Mouse (Mus musculus) kidney, embryonic 14.5 days (tissue): ENCODE results near the gene Arpc3. TPM values are rescaled to one million over a fixed set of nuclear protein-coding genes. Genes with fewer than 3 reads are reported as not detected.
A peak's percentile ranks its signal among the peaks of the same experiment; 100 is the strongest.

ENCODE experiments used
- ATAC-seq: fragments of 200-750 bp; cut with Nextera tagmentation; 2 replicates; pipeline ENCODE4 v1.8.0; 2017; ENCODE audit warnings: moderate number of reproducible peaks, mild to moderate bottlenecking, moderate TSS enrichment, moderate library complexity; ENCODE audit not compliant: low FRiP score, low TSS enrichment
- H3K27ac ChIP-seq: fragments of 300-500 bp; sonication (generic); 2 replicates; pipeline ENCODE4 v1.5.1; 2014; ENCODE audit warnings: low read depth, mild to moderate bottlenecking, low read length, moderate library complexity, mixed read lengths
- H3K27me3 ChIP-seq: fragments of 300-500 bp; sonication (generic); 2 replicates; pipeline ENCODE4 v1.6.1; 2014; ENCODE audit warnings: mild to moderate bottlenecking, low read length; ENCODE audit not compliant: control insufficient read depth, insufficient read depth
- H3K36me3 ChIP-seq: fragments of 300-500 bp; sonication (generic); 2 replicates; pipeline ENCODE4 v1.6.1; 2014; ENCODE audit warnings: low read length, mixed read lengths; ENCODE audit not compliant: control insufficient read depth, insufficient read depth
- H3K4me1 ChIP-seq: fragments of 300-500 bp; sonication (generic); 2 replicates; pipeline ENCODE4 v1.6.1; 2014; ENCODE audit warnings: low read length, mixed read lengths; ENCODE audit not compliant: control insufficient read depth, insufficient read depth
- H3K4me2 ChIP-seq: fragments of 300-500 bp; sonication (generic); replicated peaks from 2 replicates; pipeline ENCODE4 v1.6.1; 2014; ENCODE audit warnings: low read depth, mild to moderate bottlenecking, low read length
- H3K4me3 ChIP-seq: fragments of 300-500 bp; sonication (generic); 2 replicates; pipeline ENCODE4 v1.5.1; 2014; ENCODE audit warnings: mild to moderate bottlenecking, low read length
- H3K9ac ChIP-seq: fragments of 300-500 bp; sonication (generic); 2 replicates; pipeline ENCODE4 v1.6.1; 2014; ENCODE audit warnings: low read depth, mild to moderate bottlenecking, low read length, moderate library complexity
- H3K9me3 ChIP-seq: fragments of 300-500 bp; sonication (generic); 2 replicates; pipeline ENCODE4 v1.6.1; 2016; ENCODE audit warnings: low read length; ENCODE audit not compliant: control insufficient read depth
- WGBS: fragments of 180-500 bp; shearing (Covaris S2); extraction: QIAGEN DNeasy Blood & Tissue Kit; methylation state at CpG from one replicate; pipeline ENCODE4 v1.1.7; 2014; 5-methylcytosine and 5-hydroxymethylcytosine counted together
- polyA plus RNA-seq: library from polyadenylated mRNA; unstranded; fragments of >200 nt; fragmentation: Nextera tagmentation; extraction: Ambion mirVana; gene quantifications from 2 replicates; pipeline ENCODE4 v1.2.1, GENCODE M21; 2014

Arpc3 gene
- polyA plus RNA-seq, 1 experiment from 2014 or later: 32.5 TPM

DNA sequence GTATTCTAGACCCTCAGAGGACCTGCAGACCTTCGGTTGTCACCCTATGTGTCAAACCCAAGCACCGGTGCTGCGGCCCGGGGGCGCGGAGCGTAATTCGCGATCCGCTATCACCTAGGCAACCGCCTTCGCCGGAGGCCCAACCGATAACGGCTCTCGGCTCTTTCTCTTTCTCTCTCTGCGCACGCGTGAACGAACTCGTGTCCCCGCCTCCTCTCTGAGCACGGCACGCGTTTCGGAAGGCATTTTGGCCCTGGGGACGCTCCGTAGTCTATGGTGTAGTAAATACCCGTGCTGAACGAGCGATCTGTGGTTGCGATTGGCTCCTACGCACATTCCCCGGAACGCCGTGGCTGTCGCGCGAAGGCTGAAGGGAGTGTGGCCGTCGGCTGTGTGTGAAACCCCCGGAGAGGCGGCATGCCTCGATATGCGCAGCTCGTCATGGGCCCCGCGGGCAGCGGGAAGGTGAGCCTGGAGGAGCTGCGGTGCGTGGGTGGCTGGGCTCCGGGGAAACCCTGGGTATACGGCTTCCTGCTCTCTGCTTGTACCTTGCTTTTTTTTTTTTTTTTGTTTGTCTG is 19.4 kb upstream of the Arpc3 start, which contains the start of gene Fam216a:
Gene Fam216a, minus strand, starts transcription at position 173 of the 578 bp plus-strand sequence.
- H3K27ac ChIP-seq: peak within 1 kb of the TSS; percentile 94
- H3K9ac ChIP-seq: peak within 1 kb of the TSS; percentile 84
- H3K4me1 ChIP-seq: peaks cover 8% of the 10 kb centered on the region
- under 1% methylated on average over 53 of the region's 53 CpGs for WGBS
- no peaks in the 10 kb centered on the region for H3K27me3 ChIP-seq
- peak; percentile 94 for ATAC-seq
- peaks cover 30% of the 10 kb centered on the region for H3K36me3 ChIP-seq
- no peaks in the 10 kb centered on the region for H3K9me3 ChIP-seq
- peak within 1 kb of the TSS; percentile 53 for H3K4me2 ChIP-seq
- H3K4me3 ChIP-seq: peak within 1 kb of the TSS; percentile 83

DNA sequence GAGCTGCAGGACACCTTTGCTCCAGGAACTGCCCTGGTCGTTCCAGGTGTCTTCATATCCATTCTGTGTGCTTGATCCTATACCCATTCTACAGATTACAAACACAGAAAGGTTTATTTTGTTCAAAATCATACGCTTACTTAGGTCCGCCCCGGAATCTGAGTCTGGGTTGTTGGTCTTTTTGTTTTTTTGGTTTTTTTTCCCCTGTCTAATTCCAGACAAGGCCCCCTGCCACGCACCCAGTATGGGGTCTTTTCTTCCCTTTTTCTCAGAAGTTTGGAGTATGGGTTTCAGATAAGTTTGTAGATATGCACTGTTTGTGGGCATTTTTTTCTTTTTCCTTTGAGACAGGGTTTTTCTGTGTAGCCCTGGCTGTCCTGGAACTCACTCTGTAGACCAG is 18.8 kb upstream of the Arpc3 start:
- H3K27me3 ChIP-seq: no peaks in the 10 kb centered on the region
- peak overlapping the region; percentile 94 for H3K27ac ChIP-seq
- WGBS: 11% methylated on average over 5 of the region's 5 CpGs
- no peaks in the 10 kb centered on the region for H3K9me3 ChIP-seq
- peak overlapping the region; percentile 84 for H3K9ac ChIP-seq
- H3K4me1 ChIP-seq: peaks cover 8% of the 10 kb centered on the region
- peaks cover 25% of the 10 kb centered on the region for H3K36me3 ChIP-seq
- H3K4me2 ChIP-seq: peak overlapping the region; percentile 53
- 0 out of 2 replicates have a peak, but pooled peaks have one; percentile 2 for ATAC-seq
- H3K4me3 ChIP-seq: peak overlapping the region; percentile 83

DNA sequence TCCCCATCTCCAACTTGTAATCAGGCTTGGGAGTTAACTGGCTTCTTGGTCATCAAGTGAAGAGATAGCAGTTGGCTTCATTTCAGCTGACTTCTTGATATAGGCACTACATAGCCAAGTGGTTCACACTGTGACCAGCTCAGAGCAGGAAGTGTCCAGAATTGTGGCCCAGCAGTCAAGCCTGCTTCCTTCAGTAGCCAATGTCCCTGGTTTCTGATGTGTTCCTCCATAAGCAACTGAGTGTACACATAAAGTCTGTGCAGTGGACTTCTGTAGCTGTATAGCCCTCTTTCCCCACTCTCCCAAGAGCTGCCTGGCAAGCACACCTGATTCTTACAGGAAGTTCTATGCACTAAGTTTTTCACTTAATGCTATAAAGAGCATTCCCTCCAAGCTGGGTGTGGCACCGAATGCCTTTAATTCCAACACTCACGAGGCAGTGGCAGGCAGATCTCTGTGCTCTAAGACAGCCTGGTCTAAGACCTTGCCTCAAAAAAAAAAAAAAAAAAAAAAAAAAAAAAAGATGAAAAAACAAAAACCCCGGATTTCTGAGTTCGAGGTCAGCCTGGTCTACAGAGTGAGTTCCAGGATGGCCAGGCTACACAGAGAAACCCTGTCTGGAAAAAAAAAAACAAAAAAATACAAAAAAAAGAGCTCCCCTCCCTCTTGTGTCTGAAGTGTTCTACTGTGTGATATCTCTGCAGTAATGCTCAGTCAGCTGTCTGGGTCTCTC is 14.4 kb upstream of the Arpc3 start:
- H3K36me3 ChIP-seq: peaks cover 44% of the 10 kb centered on the region

DNA sequence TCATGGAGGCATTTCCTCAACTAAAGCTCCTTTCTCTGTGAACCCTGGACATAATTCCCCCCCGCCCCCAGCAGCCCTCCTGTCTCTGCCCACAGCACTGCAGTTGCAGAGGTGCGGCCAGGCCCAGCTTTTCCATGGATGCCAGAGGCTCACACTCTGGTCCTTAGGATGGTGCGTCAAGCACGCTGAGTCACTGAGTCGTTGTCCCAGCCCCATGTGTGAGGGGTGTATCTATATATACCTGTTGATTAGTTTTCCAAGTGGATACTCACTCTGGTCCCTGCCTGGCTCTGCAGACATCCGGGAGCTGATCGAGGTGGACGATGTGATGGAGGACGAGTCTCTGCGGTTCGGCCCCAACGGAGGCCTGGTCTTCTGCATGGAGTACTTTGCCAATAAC is 13.5 kb upstream of the Arpc3 start:
- Histone ChIP-seq H3K9me3 (no peaks in the 10 kb centered on the region), H3K4me2 (no peak overlapping the region), H3K27me3 (no peaks in the 10 kb centered on the region), H3K4me1 (peaks cover 4% of the 10 kb centered on the region), H3K9ac (no peak overlapping the region), H3K27ac (no peak overlapping the region), H3K36me3 (peaks cover 50% of the 10 kb centered on the region), H3K4me3 (no peak overlapping the region)
- no peak for ATAC-seq
- WGBS: 96% methylated on average over 12 of the region's 12 CpGs

More for the DNA sequence above, 14.4 kb upstream of the Arpc3 start:
- H3K9me3 ChIP-seq: no peaks in the 10 kb centered on the region
- no peak overlapping the region for H3K4me3 ChIP-seq
- WGBS: 88% methylated on average over 4 of the region's 4 CpGs
- H3K4me1 ChIP-seq: peaks cover 8% of the 10 kb centered on the region
- no peaks in the 10 kb centered on the region for H3K27me3 ChIP-seq
- no peak overlapping the region for H3K4me2 ChIP-seq
- no peak for ATAC-seq
- H3K9ac ChIP-seq: no peak overlapping the region
- no peak overlapping the region for H3K27ac ChIP-seq

- Histone ChIP-seq H3K4me2 (no peak overlapping the region), H3K9me3 (no peaks in the 10 kb centered on the region), H3K27me3 (no peaks in the 10 kb centered on the region), H3K27ac (no peak overlapping the region), H3K4me1 (no peaks in the 10 kb centered on the region), H3K9ac (no peak overlapping the region), H3K4me3 (no peak overlapping the region), H3K36me3 (peaks cover 49% of the 10 kb centered on the region)
- peak; percentile 78 for ATAC-seq
- WGBS: 56% methylated on average over 11 of the region's 11 CpGs
Observed at GRCm38 (mm10) chr5:122379374-122380155, 12.1 kb upstream of the Arpc3 start.

DNA sequence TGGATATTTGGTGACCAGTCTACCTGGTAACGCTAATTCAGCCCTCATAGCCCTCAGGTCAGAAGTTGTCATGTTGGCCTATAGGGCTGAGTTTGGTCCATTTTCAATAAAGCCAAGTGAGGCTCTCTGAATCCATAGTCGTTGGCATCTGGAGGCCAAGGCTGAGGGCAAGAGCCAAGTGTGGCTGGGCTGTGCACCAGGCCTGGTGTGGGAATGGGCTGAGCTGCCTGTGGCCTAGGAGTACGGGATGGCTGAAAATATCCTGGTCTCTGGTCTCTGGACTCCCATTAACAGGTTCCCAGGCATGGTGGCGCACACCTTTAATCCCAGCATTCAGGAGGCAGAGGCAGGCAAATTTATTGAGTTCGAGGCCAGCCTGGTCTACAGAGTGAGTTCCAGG is 1.7 kb upstream of the Arpc3 start:
- Histone ChIP-seq H3K4me2 (no peak overlapping the region), H3K4me1 (peaks cover 7% of the 10 kb centered on the region; the same call in 1 of the 2 replicates), H3K27ac (no peak overlapping the region), H3K36me3 (0 out of 2 replicates have a peak, but pooled peaks cover 3% of the 10 kb centered on the region), H3K9me3 (no peaks in the 10 kb centered on the region), H3K4me3 (no peak overlapping the region), H3K9ac (no peak overlapping the region), H3K27me3 (no peaks in the 10 kb centered on the region)
- ATAC-seq: no peak
- whole genome bisulfite sequencing: 91% methylated on average over 5 of the region's 5 CpGs

GRCm38 (mm10) chr5:122390671-122391070 is 1.0 kb upstream of the Arpc3 start:
- no peak for ATAC-seq
- Histone ChIP-seq H3K27me3 (no peaks in the 10 kb centered on the region), H3K9me3 (no peaks in the 10 kb centered on the region), H3K9ac (no peak overlapping the region), H3K36me3 (0 out of 2 replicates have a peak, but pooled peaks cover 3% of the 10 kb centered on the region), H3K27ac (no peak overlapping the region), H3K4me2 (no peak overlapping the region), H3K4me3 (no peak overlapping the region), H3K4me1 (peaks cover 7% of the 10 kb centered on the region; the same call in 1 of the 2 replicates)

GRCm38 (mm10) chr5:122391178-122391785 is 396 bp upstream of the Arpc3 start:
- Histone ChIP-seq H3K4me2 (peak overlapping the region; percentile 79), H3K36me3 (0 out of 2 replicates have a peak, but pooled peaks cover 3% of the 10 kb centered on the region), H3K27me3 (no peaks in the 10 kb centered on the region), H3K9ac (no peak overlapping the region), H3K4me1 (peaks cover 7% of the 10 kb centered on the region; the same call in 1 of the 2 replicates), H3K4me3 (peak overlapping the region; percentile 88), H3K9me3 (no peaks in the 10 kb centered on the region), H3K27ac (no peak overlapping the region)
- ATAC-seq: no peak
- WGBS: 54% methylated on average over 15 of the region's 16 CpGs
